Mouse (Mus musculus) ES-E14 (cell line): ENCODE data around the gene Lsm2. TPM values are rescaled to one million over a fixed set of nuclear protein-coding genes. Genes with fewer than 3 reads are reported as not detected.
"Not testable (repeated sequence)": the region's sequence is repeated elsewhere in the genome, so short reads cannot be mapped to it uniquely, and the experiment has no call there.

Experiments
- DNase-seq: peaks from one replicate; pipeline ENCODE4 v3.0.0-alpha.2; 2013; ENCODE audit warnings: low read depth, low spot score
- H3K27ac ChIP-seq: 2 replicates; pipeline ENCODE4 v1.5.1; 2012; ENCODE audit warnings: low read depth, mild to moderate bottlenecking, low read length, moderate library complexity, mixed read lengths; ENCODE audit not compliant: poor library complexity, insufficient read depth, severe bottlenecking
- H3K36me3 ChIP-seq: 2 replicates; pipeline ENCODE4 v1.6.1; 2012; ENCODE audit warnings: mild to moderate bottlenecking, low read length, moderate library complexity, mixed read lengths; ENCODE audit not compliant: control insufficient read depth, poor library complexity, insufficient read depth, severe bottlenecking
- H3K4me1 ChIP-seq, 2 experiments: fragments of 150-350 bp in 1 of 2; sonication (generic) in 1 of 2; 2 replicates each; pipeline ENCODE4 v1.6.1; 2012; ENCODE audit warnings: low read length in 2 of 2, mild to moderate bottlenecking in 1 of 2, mixed read lengths in 1 of 2; ENCODE audit not compliant: control insufficient read depth in 2 of 2, insufficient read depth in 2 of 2, poor library complexity in 1 of 2
- H3K4me3 ChIP-seq, 2 experiments: fragments of 150-350 bp in 1 of 2; sonication (generic) in 1 of 2; 2 replicates each; pipeline ENCODE4 v1.5.1; 2012; ENCODE audit warnings: low read length in 2 of 2, low read depth in 1 of 2, mild to moderate bottlenecking in 1 of 2, mixed read lengths in 1 of 2; ENCODE audit not compliant: insufficient read depth in 1 of 2, poor library complexity in 1 of 2, severe bottlenecking in 1 of 2
- H3K9ac ChIP-seq: 2 replicates; pipeline ENCODE4 v1.6.1; 2012; ENCODE audit warnings: low read depth, mild to moderate bottlenecking, low read length, mixed read lengths; ENCODE audit not compliant: poor library complexity, insufficient read depth, severe bottlenecking
- H3K9me3 ChIP-seq: fragments of 150-350 bp; sonication (generic); 2 replicates; pipeline ENCODE4 v1.6.1; 2012; ENCODE audit warnings: low read depth, mild to moderate bottlenecking, low read length; ENCODE audit not compliant: control insufficient read depth, insufficient read depth
- CHD2 ChIP-seq: IDR thresholded peaks from 2 replicates; pipeline ENCODE4 v1.6.1; 2014; ENCODE audit warnings: mild to moderate bottlenecking, low read depth, low read length, inconsistent platforms
- HCFC1 ChIP-seq: IDR thresholded peaks from 2 replicates; pipeline ENCODE4 v1.6.1; 2012; ENCODE audit warnings: low read length, inconsistent platforms, borderline replicate concordance; ENCODE audit not compliant: insufficient read depth
- MAFK ChIP-seq: IDR thresholded peaks from 2 replicates; pipeline ENCODE4 v1.6.1; 2014; ENCODE audit warnings: mild to moderate bottlenecking, low read depth, low read length, inconsistent platforms; ENCODE audit not compliant: insufficient read depth
- ZC3H11A ChIP-seq: IDR thresholded peaks from 2 replicates; pipeline ENCODE4 v1.6.1; 2012; ENCODE audit warnings: low read depth, mild to moderate bottlenecking, inconsistent platforms, low read length, borderline replicate concordance
- ZNF384 ChIP-seq: IDR thresholded peaks from 2 replicates; pipeline ENCODE4 v1.6.1; 2012; ENCODE audit warnings: low read depth, low read length, inconsistent platforms
- in situ Hi-C, 2 experiments: fragments of 600-800 bp; cut with MboI; formaldehyde crosslinking; loops; one replicate each; pipeline ENCODE4 v1.15.1; 2025; ENCODE audit warnings: low sequenced_read_pairs in 2 of 2, inconsistent platforms in 1 of 2; ENCODE audit not compliant: unreplicated experiment in 2 of 2
- total RNA-seq: library from RNA; depleted of rRNA; stranded (reverse); fragments of 300-350 nt; gene quantifications from 2 replicates; pipeline ENCODE4 v1.2.3, GENCODE M21; 2012; rRNA removed

Gene Lsm2
- total RNA-seq, 1 experiment, result 64.4 TPM

GRCm38 (mm10) chr17:35031880-35032279, 50.2 kb downstream of the Lsm2 start:
- DNase-seq, result no peak
- H3K27ac ChIP-seq, result no peak overlapping the region
- no peaks in the 10 kb centered on the region for H3K36me3 ChIP-seq
- TF ChIP-seq MAFK, result no peak
- TF ChIP-seq CHD2, result no peak
- no peak for TF ChIP-seq ZNF384
- TF ChIP-seq ZC3H11A, result no peak
- TF ChIP-seq HCFC1, result no peak
- in situ Hi-C loops, result no loop called here
- H3K9ac ChIP-seq, result no peak overlapping the region
- H3K9me3 ChIP-seq, result no peaks in the 10 kb centered on the region
- H3K4me3 ChIP-seq, result no peak overlapping the region
- peaks cover 0 to 19% of the 10 kb centered on the region in 2 experiments; a peak in 2 of 4 replicates for H3K4me1 ChIP-seq

DNA sequence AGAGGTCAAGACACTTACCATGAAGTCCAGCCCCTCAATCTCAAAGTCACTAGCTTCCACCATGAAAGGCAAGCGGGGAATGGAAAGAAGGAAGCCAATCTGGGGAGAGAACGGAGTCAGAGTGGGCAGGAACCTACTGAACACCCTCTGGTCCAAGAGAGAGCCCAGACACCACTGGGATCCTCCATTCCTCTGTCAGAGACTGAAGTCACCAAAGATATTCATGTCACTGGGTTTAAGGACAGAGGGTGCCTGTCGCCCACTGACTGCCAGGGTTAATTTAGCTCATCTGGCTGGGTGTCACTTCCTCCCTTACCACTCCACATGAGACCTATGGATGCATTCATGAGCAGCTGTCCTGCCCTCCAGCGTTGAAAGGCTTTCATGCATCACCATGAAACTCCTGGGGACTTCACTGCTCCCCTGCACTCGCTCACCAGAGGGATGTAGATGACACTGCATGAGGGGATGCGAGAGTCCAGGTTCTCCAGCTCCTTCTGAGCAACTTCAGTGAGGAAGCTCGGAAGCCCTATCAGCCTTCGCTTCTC, 50.7 kb downstream of the Lsm2 start:
- no peak for TF ChIP-seq CHD2
- TF ChIP-seq HCFC1, result no peak
- TF ChIP-seq ZC3H11A, result no peak
- no peak for TF ChIP-seq ZNF384
- no peak for TF ChIP-seq MAFK
- no peak overlapping the region for H3K4me3 ChIP-seq
- no peak overlapping the region for H3K9ac ChIP-seq
- DNase-seq, result no peak
- no peaks in the 10 kb centered on the region for H3K9me3 ChIP-seq
- H3K27ac ChIP-seq, result no peak overlapping the region
- in situ Hi-C loops, result no loop called here
- H3K36me3 ChIP-seq, result no peaks in the 10 kb centered on the region
- H3K4me1 ChIP-seq, result peaks cover 0 to 15% of the 10 kb centered on the region in 2 experiments; a peak in 2 of 4 replicates

DNA sequence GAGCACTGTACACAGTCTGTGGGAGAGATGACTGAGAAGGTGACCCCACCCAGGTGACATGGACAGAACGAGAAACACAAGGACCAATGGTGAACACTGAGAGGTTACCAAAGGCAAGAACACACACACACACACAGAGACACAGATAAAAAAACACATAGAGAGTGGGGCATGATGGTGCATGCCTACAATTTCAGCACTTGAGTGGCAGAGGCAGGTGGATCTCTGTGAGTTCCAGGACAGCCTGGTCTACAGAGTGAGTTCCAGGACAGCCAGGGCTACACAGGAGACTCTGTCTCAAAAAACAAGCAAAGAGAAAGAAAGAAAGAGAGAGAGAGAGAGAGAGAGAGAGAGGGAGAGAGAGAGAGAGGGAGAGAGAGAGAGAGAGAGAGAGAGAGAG, 52.0 kb downstream of the Lsm2 start:
- H3K9ac ChIP-seq, H3K27ac ChIP-seq, in situ Hi-C loops, H3K36me3 ChIP-seq, H3K4me3 ChIP-seq, DNase-seq, H3K9me3 ChIP-seq: not testable (repeated sequence)
- peaks cover 0 to 11% of the 10 kb centered on the region in 2 experiments; a peak in 1 of 4 replicates for H3K4me1 ChIP-seq

- Histone ChIP-seq H3K4me3 (no peak overlapping the region), H3K36me3 (no peaks in the 10 kb centered on the region), H3K9ac (no peak overlapping the region), H3K27ac (no peak overlapping the region), H3K4me1 (peaks cover 0 to 6% of the 10 kb centered on the region in 2 experiments; a peak in 1 of 4 replicates), H3K9me3 (no peaks in the 10 kb centered on the region)
- in situ Hi-C loops, result no loop called here
- no peak for TF ChIP-seq ZNF384
- TF ChIP-seq ZC3H11A, result no peak
- TF ChIP-seq CHD2, result no peak
- TF ChIP-seq HCFC1, result no peak
- no peak for TF ChIP-seq MAFK
- no peak for DNase-seq
Measured at GRCm38 (mm10) chr17:35034896-35035295, 53.2 kb downstream of the Lsm2 start.

Other genes starting within 250 kb of the Lsm2 start
- 0.45 and 1.5 TPM in 2 replicates for gene C4b, start 238.0 kb upstream of the Lsm2 start, total RNA-seq
- 0.27 and 0.32 TPM in 2 replicates for gene Cyp21a1, start 177.3 kb upstream of the Lsm2 start, total RNA-seq
- gene Stk19, start 144.9 kb upstream of the Lsm2 start, total RNA-seq, result 29.1 and 32.6 TPM in 2 replicates
- 39.0 and 45.2 TPM in 2 replicates for gene Dxo, start 144.8 kb upstream of the Lsm2 start, total RNA-seq
- gene Skiv2l, start 131.7 kb upstream of the Lsm2 start, total RNA-seq, result 40.5 and 66.0 TPM in 2 replicates
- 50.2 and 63.4 TPM in 2 replicates for gene Nelfe, start 131.5 kb upstream of the Lsm2 start, total RNA-seq
- 0.16 and 0.18 TPM in 2 replicates for gene Cfb, start 119.3 kb upstream of the Lsm2 start, total RNA-seq
- gene Zbtb12, start 102.4 kb upstream of the Lsm2 start, total RNA-seq, result 9.4 and 11.5 TPM in 2 replicates
- gene Gm20547, start 99.8 kb upstream of the Lsm2 start, total RNA-seq, result 0.31 TPM in 1 of 2 replicates, not detected in the other
- 5.0 TPM in 2 replicates for gene C2, start 83.6 kb upstream of the Lsm2 start, total RNA-seq
- gene Ehmt2, start 83.4 kb upstream of the Lsm2 start, total RNA-seq, result 124 and 147 TPM in 2 replicates
- gene Slc44a4, start 67.4 kb upstream of the Lsm2 start, total RNA-seq, result 5.5 and 8.7 TPM in 2 replicates
- gene Neu1, start 50.6 kb upstream of the Lsm2 start, total RNA-seq, result 24.0 and 40.6 TPM in 2 replicates
- gene Hspa1b, start 22.6 kb upstream of the Lsm2 start, total RNA-seq, result 11.0 and 14.6 TPM in 2 replicates
- gene Gm20481, start 11.9 kb upstream of the Lsm2 start, total RNA-seq, result 1.9 TPM in 1 of 2 replicates, not detected in the other
- 5.8 and 5.9 TPM in 2 replicates for gene Hspa1a, start 9.7 kb upstream of the Lsm2 start, total RNA-seq
- gene Hspa1l, start 9.2 kb upstream of the Lsm2 start, total RNA-seq, result 0.45 and 0.48 TPM in 2 replicates
- gene Vars, start 19.1 kb downstream of the Lsm2 start, total RNA-seq, result 303 and 453 TPM in 2 replicates
- gene Vwa7, start 34.7 kb downstream of the Lsm2 start, total RNA-seq, result 0.21 and 0.31 TPM in 2 replicates
- gene Sapcd1, start 46.2 kb downstream of the Lsm2 start, total RNA-seq, result 3.1 and 4.7 TPM in 2 replicates
- gene Msh5, start 64.9 kb downstream of the Lsm2 start, total RNA-seq, result 2.7 and 3.2 TPM in 2 replicates
- gene Clic1, start 68.1 kb downstream of the Lsm2 start, total RNA-seq, result 113 and 133 TPM in 2 replicates
- gene Ddah2, start 77.2 kb downstream of the Lsm2 start, total RNA-seq, result 45.0 and 57.5 TPM in 2 replicates
- gene Ly6g6c, start 83.5 kb downstream of the Lsm2 start, total RNA-seq, result not detected in 2 replicates
- 0.26 TPM in 1 of 2 replicates, not detected in the other for gene Mpig6b, start 84.3 kb downstream of the Lsm2 start, total RNA-seq
- 13.4 and 36.1 TPM in 2 replicates for gene Ly6g6e, start 95.0 kb downstream of the Lsm2 start, total RNA-seq
- gene Ly6g6d, start 96.2 kb downstream of the Lsm2 start, total RNA-seq, result 1.6 and 4.9 TPM in 2 replicates
- gene Ly6g6f, start 103.7 kb downstream of the Lsm2 start, total RNA-seq, result not detected in 2 replicates
- 30.7 and 40.4 TPM in 2 replicates for gene Abhd16a, start 107.4 kb downstream of the Lsm2 start, total RNA-seq
- gene Ly6g5c, start 126.4 kb downstream of the Lsm2 start, total RNA-seq, result 0.49 TPM in 1 of 2 replicates, not detected in the other
- 1.4 and 1.5 TPM in 2 replicates for gene Ly6g5b, start 133.6 kb downstream of the Lsm2 start, total RNA-seq
- gene Gpank1, start 139.6 kb downstream of the Lsm2 start, total RNA-seq, result 21.9 and 31.1 TPM in 2 replicates
- gene Csnk2b, start 140.2 kb downstream of the Lsm2 start, total RNA-seq, result 78.0 and 98.6 TPM in 2 replicates
- gene D17H6S53E, start 144.5 kb downstream of the Lsm2 start, total RNA-seq, result 11.2 and 11.7 TPM in 2 replicates
- gene Apom, start 150.2 kb downstream of the Lsm2 start, total RNA-seq, result 7.5 and 10.0 TPM in 2 replicates
- 208 and 245 TPM in 2 replicates for gene Bag6, start 153.3 kb downstream of the Lsm2 start, total RNA-seq
- gene Prrc2a, start 183.0 kb downstream of the Lsm2 start, total RNA-seq, result 147 and 161 TPM in 2 replicates
- not detected in 2 replicates for gene Aif1, start 194.2 kb downstream of the Lsm2 start, total RNA-seq
- 2.6 and 2.7 TPM in 2 replicates for gene Lst1, start 206.6 kb downstream of the Lsm2 start, total RNA-seq
- gene Ltb, start 212.6 kb downstream of the Lsm2 start, total RNA-seq, result 10.1 and 19.6 TPM in 2 replicates
- 0.22 TPM in 1 of 2 replicates, not detected in the other for gene Tnf, start 220.1 kb downstream of the Lsm2 start, total RNA-seq
- gene Lta, start 223.5 kb downstream of the Lsm2 start, total RNA-seq, result 0.13 TPM in 1 of 2 replicates, not detected in the other
- gene Gm16181, start 239.0 kb downstream of the Lsm2 start, total RNA-seq, result not detected in 2 replicates